Mouse (Mus musculus): Measurements from ENCODE around the gene Mbd4. TPM values are rescaled to one million over a fixed set of nuclear protein-coding genes. Genes with fewer than 3 reads are reported as not detected.
"Not testable (repeated sequence)": the region's sequence is repeated elsewhere in the genome, so short reads cannot be mapped to it uniquely, and the experiment has no call there.

The Mbd4 gene
- polyA plus RNA-seq, 1 experiment from 2014 or later, result 37.5 TPM

GRCm38 (mm10) chr6:115833861-115834260 lies 19.3 kb downstream of the Mbd4 start:
- H3K9me3 ChIP-seq (ENCODE audit: control insufficient read depth, low read length), result no peaks in the 10 kb centered on the region
- DNase-seq (ENCODE audit: low spot score) (no peak), ATAC-seq (replicated peaks; ENCODE audit: low FRiP score) (no peak)

DNA sequence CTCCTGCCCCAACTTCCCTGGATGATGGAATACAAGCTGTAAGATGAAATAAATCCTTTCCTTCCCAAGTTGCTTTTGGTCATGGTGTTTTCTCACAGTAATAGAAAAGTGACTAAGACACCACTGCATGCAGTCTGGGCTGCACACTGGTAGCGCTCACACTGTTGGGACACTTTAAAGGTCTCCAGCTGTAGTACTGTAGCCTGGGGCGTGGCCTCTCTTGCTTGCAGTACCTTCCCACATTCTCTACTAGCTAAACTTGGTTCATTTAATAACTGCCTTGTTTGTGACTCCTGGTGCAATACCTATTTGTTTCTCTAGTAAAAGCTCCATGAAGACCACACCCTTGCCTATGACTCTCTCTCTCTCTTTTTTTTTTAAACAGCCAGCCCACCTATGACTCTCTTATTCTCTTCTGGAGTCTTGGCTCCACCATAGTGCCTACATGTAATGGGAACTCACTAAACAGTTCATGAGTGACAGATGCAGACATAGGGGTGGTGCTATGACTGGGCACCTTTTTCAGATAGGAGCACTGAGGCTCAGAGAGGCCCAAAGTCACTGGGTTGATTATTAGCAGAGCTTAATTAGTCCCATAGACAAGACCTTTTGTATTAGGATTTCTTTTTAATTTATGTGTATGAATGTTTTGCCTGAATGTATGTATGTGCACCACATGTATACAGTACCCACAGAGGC lies 20.9 kb downstream of the Mbd4 start:
- ATAC-seq (replicated peaks; ENCODE audit: low FRiP score) (no peak), DNase-seq (ENCODE audit: low spot score) (no peak)
- Histone ChIP-seq H3K27ac (ENCODE audit: low read depth, low read length) (no peak overlapping the region), H3K9me3 (ENCODE audit: control insufficient read depth, low read length) (no peaks in the 10 kb centered on the region), H3K9ac (ENCODE audit: low read length) (no peak overlapping the region), H3K27me3 (ENCODE audit: control insufficient read depth, insufficient read depth, low read length) (no peaks in the 10 kb centered on the region), H3K4me3 (ENCODE audit: low read depth, low read length) (no peak overlapping the region), H3K4me2 (ENCODE audit: low read depth, low read length, severe bottlenecking) (no peak overlapping the region), H3K4me1 (replicated peaks; ENCODE audit: control insufficient read depth, insufficient read depth, low read length) (no peaks in the 10 kb centered on the region), H3K36me3 (ENCODE audit: control insufficient read depth, insufficient read depth, low read length) (no peaks in the 10 kb centered on the region)
- WGBS, result 89% methylated on average over 2 of the region's 2 CpGs

More at GRCm38 (mm10) chr6:115833861-115834260, 19.3 kb downstream of the Mbd4 start:
- no peaks in the 10 kb centered on the region for H3K36me3 ChIP-seq (ENCODE audit: control insufficient read depth, insufficient read depth, low read length)
- H3K4me2 ChIP-seq (ENCODE audit: low read depth, low read length, severe bottlenecking), result no peak overlapping the region
- H3K4me3 ChIP-seq (ENCODE audit: low read depth, low read length), result no peak overlapping the region
- H3K4me1 ChIP-seq (replicated peaks; ENCODE audit: control insufficient read depth, insufficient read depth, low read length), result no peaks in the 10 kb centered on the region
- no peak overlapping the region for H3K9ac ChIP-seq (ENCODE audit: low read length)
- H3K27ac ChIP-seq (ENCODE audit: low read depth, low read length), result no peak overlapping the region
- H3K27me3 ChIP-seq (ENCODE audit: control insufficient read depth, insufficient read depth, low read length), result no peaks in the 10 kb centered on the region

- Histone ChIP-seq H3K9me3 (ENCODE audit: control insufficient read depth, low read length) (no peaks in the 10 kb centered on the region), H3K27me3 (ENCODE audit: control insufficient read depth, insufficient read depth, low read length) (no peaks in the 10 kb centered on the region), H3K9ac (ENCODE audit: low read length) (no peak overlapping the region), H3K4me1 (replicated peaks; ENCODE audit: control insufficient read depth, insufficient read depth, low read length) (no peaks in the 10 kb centered on the region), H3K27ac (ENCODE audit: low read depth, low read length) (no peak overlapping the region), H3K4me2 (ENCODE audit: low read depth, low read length, severe bottlenecking) (no peak overlapping the region), H3K4me3 (ENCODE audit: low read depth, low read length) (no peak overlapping the region), H3K36me3 (ENCODE audit: control insufficient read depth, insufficient read depth, low read length) (no peaks in the 10 kb centered on the region)
- 89% methylated on average over 6 of the region's 6 CpGs for WGBS
- DNase-seq (ENCODE audit: low spot score), result no peak
- ATAC-seq (replicated peaks; ENCODE audit: low FRiP score), result no peak
These were observed 22.2 kb downstream of the Mbd4 start for GRCm38 (mm10) chr6:115830779-115831601.

GRCm38 (mm10) chr6:115823850-115824464 lies 29.2 kb downstream of the Mbd4 start:
- ATAC-seq (replicated peaks; ENCODE audit: low FRiP score) (peak; percentile 97), DNase-seq (ENCODE audit: low spot score) (peak; percentile 84)
- H3K4me2 ChIP-seq (ENCODE audit: low read depth, low read length, severe bottlenecking), result 0 out of 2 replicates have a peak overlapping the region, but pooled peaks have one; percentile 21
- H3K27me3 ChIP-seq (ENCODE audit: control insufficient read depth, insufficient read depth, low read length); H3K4me1 ChIP-seq (replicated peaks; ENCODE audit: control insufficient read depth, insufficient read depth, low read length); H3K27ac ChIP-seq (ENCODE audit: low read depth, low read length); H3K9me3 ChIP-seq (ENCODE audit: control insufficient read depth, low read length); H3K9ac ChIP-seq (ENCODE audit: low read length); H3K36me3 ChIP-seq (ENCODE audit: control insufficient read depth, insufficient read depth, low read length): not testable (repeated sequence)
- 0 out of 2 replicates have a peak overlapping the region, but pooled peaks have one; percentile 16 for H3K4me3 ChIP-seq (ENCODE audit: low read depth, low read length)
- 3% methylated on average over 4 of the region's 11 CpGs for WGBS

GRCm38 (mm10) chr6:115821216-115821993 lies 31.8 kb downstream of the Mbd4 start:
- DNase-seq (ENCODE audit: low spot score) (no peak), ATAC-seq (replicated peaks; ENCODE audit: low FRiP score) (no peak)
- Histone ChIP-seq H3K4me3 (ENCODE audit: low read depth, low read length) (no peak overlapping the region), H3K36me3 (ENCODE audit: control insufficient read depth, insufficient read depth, low read length) (no peaks in the 10 kb centered on the region), H3K27me3 (ENCODE audit: control insufficient read depth, insufficient read depth, low read length) (no peaks in the 10 kb centered on the region), H3K27ac (ENCODE audit: low read depth, low read length) (no peak overlapping the region), H3K9me3 (ENCODE audit: control insufficient read depth, low read length) (no peaks in the 10 kb centered on the region), H3K4me2 (ENCODE audit: low read depth, low read length, severe bottlenecking) (no peak overlapping the region), H3K4me1 (replicated peaks; ENCODE audit: control insufficient read depth, insufficient read depth, low read length) (peaks cover 3% of the 10 kb centered on the region; the same call in 1 of the 2 replicates), H3K9ac (ENCODE audit: low read length) (no peak overlapping the region)
- 86% methylated on average over 8 of the region's 8 CpGs for WGBS

DNA sequence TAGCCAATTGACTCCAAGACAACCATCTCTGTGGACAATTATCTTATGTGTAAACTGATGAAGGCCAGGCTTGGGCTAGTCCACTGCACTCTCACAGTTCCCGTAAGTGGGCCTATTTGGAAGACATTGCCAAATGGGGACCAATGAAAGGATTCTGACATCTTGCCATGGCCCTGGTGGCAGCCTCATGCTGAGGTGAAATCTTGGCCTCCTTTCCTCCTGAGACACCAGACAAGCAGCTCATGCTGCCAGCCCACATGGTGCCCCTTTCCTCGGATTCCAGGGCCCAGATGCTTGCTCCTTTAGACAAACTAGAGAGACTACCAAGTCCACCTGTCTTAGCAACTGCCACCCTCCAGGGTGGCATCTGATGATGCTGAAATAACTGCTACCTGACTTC lies 35.0 kb downstream of the Mbd4 start:
- H3K4me1 ChIP-seq (replicated peaks; ENCODE audit: control insufficient read depth, insufficient read depth, low read length), result no peaks in the 10 kb centered on the region
- H3K9me3 ChIP-seq (ENCODE audit: control insufficient read depth, low read length), result no peaks in the 10 kb centered on the region
- no peak for DNase-seq (ENCODE audit: low spot score)
- H3K36me3 ChIP-seq (ENCODE audit: control insufficient read depth, insufficient read depth, low read length), result no peaks in the 10 kb centered on the region
- no peak overlapping the region for H3K4me3 ChIP-seq (ENCODE audit: low read depth, low read length)
- no peak overlapping the region for H3K9ac ChIP-seq (ENCODE audit: low read length)
- no peak overlapping the region for H3K4me2 ChIP-seq (ENCODE audit: low read depth, low read length, severe bottlenecking)
- ATAC-seq (replicated peaks; ENCODE audit: low FRiP score), result no peak
- 89% methylated on average over 2 of the region's 2 CpGs for WGBS
- no peaks in the 10 kb centered on the region for H3K27me3 ChIP-seq (ENCODE audit: control insufficient read depth, insufficient read depth, low read length)
- no peak overlapping the region for H3K27ac ChIP-seq (ENCODE audit: low read depth, low read length)

DNA sequence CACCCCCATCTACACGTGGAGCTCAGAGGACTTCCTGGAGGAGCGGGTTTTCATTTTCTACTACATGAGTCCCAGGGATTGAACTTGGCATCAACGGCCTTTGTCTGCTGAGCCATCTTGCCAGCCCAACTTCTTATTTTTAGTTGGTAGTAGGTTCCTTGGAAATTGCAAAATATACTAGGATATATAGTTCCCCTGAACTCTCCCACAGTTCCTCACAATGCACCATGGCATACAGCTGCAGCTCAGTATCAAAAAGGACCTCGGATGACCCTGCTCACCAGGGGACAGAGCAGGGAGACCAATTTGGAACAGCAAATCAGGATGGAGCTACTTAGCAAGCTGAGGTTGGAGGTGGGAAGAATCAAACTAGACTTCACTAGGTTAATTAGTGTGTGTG lies 38.1 kb downstream of the Mbd4 start:
- no peaks in the 10 kb centered on the region for H3K4me1 ChIP-seq (replicated peaks; ENCODE audit: control insufficient read depth, insufficient read depth, low read length)
- ATAC-seq (replicated peaks; ENCODE audit: low FRiP score) (no peak), DNase-seq (ENCODE audit: low spot score) (no peak)
- H3K9me3 ChIP-seq (ENCODE audit: control insufficient read depth, low read length), result no peaks in the 10 kb centered on the region
- no peaks in the 10 kb centered on the region for H3K36me3 ChIP-seq (ENCODE audit: control insufficient read depth, insufficient read depth, low read length)
- H3K4me3 ChIP-seq (ENCODE audit: low read depth, low read length), result no peak overlapping the region
- H3K9ac ChIP-seq (ENCODE audit: low read length), result no peak overlapping the region
- H3K4me2 ChIP-seq (ENCODE audit: low read depth, low read length, severe bottlenecking), result no peak overlapping the region
- WGBS, result 75% methylated on average over 4 of the region's 4 CpGs
- H3K27me3 ChIP-seq (ENCODE audit: control insufficient read depth, insufficient read depth, low read length), result no peaks in the 10 kb centered on the region
- no peak overlapping the region for H3K27ac ChIP-seq (ENCODE audit: low read depth, low read length)

DNA sequence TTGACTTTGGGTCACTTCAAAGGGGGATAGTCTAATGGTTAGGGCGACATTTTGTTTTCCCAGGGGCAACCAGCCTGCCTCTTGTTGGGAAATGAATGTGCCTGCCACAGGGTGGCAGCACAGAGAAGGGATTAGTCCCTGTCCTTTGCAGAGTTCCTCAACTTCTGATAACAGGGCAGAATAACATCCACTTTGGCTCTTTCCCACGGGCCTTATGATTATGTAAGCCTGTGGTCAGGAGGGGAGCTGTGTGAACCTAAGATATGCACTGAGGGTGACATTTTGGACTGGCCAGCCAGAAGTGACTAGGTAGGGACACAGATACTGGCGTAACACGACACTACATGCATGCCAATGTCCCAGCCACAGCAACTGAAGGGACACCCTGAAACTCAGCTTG lies 39.1 kb downstream of the Mbd4 start:
- Histone ChIP-seq H3K9me3 (ENCODE audit: control insufficient read depth, low read length) (no peaks in the 10 kb centered on the region), H3K4me3 (ENCODE audit: low read depth, low read length) (no peak overlapping the region), H3K4me2 (ENCODE audit: low read depth, low read length, severe bottlenecking) (no peak overlapping the region), H3K4me1 (replicated peaks; ENCODE audit: control insufficient read depth, insufficient read depth, low read length) (no peaks in the 10 kb centered on the region; the same call in 1 of the 2 replicates), H3K36me3 (ENCODE audit: control insufficient read depth, insufficient read depth, low read length) (no peaks in the 10 kb centered on the region), H3K9ac (ENCODE audit: low read length) (no peak overlapping the region), H3K27ac (ENCODE audit: low read depth, low read length) (no peak overlapping the region), H3K27me3 (ENCODE audit: control insufficient read depth, insufficient read depth, low read length) (no peaks in the 10 kb centered on the region)
- peak; percentile 71 for DNase-seq (ENCODE audit: low spot score)
- WGBS, result 40% methylated on average over 4 of the region's 4 CpGs
- ATAC-seq (replicated peaks; ENCODE audit: low FRiP score), result no peak

All from forebrain, embryonic 11.5 days (tissue).